Mouse (Mus musculus): ENCODE results near the gene Atp6v1a. TPM values are rescaled to one million over a fixed set of nuclear protein-coding genes. Genes with fewer than 3 reads are reported as not detected.

The Atp6v1a gene
- total RNA-seq, 1 experiment from 2014 or later = 112 TPM

- DNase-seq = no peak
Observed at GRCm38 (mm10) chr16:44061341-44061740, 78.2 kb downstream of the Atp6v1a start.

DNA sequence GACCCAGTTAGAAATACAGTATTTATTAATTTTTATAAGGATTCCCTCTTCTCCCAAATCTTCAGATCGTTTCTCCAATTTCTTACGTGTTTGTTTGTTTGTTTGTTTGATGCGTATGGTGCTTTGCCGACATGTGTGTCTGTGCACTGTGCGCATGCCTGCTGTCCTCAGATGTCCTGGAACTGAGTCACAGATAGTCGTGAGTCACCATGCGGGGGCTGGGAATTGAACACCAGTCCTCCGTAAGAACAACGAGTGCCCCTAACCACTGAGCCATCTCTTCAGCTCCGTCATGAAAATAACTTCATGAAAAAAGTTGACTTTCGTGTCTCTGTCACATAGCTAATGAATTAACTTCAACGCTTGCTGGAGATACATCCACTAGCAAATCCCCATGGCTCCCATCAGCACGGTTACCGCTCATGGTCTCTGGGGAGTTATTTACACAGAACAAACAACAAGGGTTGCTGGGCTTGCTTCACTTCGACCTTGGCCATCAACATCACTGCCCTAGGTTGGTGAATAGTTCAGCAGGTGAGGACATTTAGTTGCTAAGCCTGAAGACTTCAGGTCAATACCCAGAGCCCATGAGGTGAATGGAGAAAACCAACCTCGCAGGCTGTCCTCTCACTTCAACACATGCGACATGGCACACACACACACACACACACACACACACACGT, 78.8 kb downstream of the Atp6v1a start:
- no peak for DNase-seq

GRCm38 (mm10) chr16:44058745-44059144, 80.8 kb downstream of the Atp6v1a start:
- peak; percentile 79 for DNase-seq

GRCm38 (mm10) chr16:44055766-44056165, 83.7 kb downstream of the Atp6v1a start:
- DNase-seq = no peak

GRCm38 (mm10) chr16:44053265-44053664, 86.2 kb downstream of the Atp6v1a start:
- DNase-seq = no peak

GRCm38 (mm10) chr16:44052390-44052789, 87.1 kb downstream of the Atp6v1a start:
- DNase-seq = no peak

DNA sequence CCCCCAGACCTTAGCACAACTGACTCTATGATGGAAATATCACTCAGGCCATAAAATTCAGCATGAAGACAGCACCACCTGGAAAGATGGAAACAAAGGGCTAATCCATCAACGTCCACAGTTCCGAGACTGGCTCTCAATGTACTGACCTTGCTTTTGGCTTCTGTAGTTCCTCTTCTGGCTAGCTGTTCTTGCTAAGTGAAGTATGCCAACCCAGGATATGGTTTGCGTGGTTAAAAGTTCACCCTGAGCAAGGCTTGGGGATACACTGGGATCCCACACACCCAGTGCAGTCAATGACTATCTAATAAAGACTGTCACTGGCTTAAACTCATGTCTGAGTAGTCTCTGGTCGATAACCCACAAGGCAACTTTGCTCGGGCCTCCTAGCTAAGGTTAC, 89.4 kb downstream of the Atp6v1a start:
- DNase-seq = no peak

DNA sequence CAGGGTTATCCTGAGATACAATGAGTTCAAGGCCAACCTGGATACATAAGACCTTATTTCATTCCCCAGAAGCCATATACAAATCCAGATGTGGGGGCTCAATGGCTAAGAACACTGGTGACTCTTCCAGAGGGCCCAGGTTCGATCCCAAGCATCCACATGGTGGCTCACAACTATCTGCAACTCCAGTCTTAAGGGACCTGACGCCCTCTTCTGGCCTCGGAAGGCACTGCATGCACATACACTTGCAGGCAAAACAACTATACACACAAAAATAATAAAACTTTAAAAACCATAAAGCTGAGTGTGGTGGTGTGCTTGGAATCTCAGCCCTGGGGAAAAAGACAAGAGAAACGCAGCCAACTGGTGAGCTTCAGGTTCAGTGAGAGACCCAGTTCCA, 100.4 kb downstream of the Atp6v1a start:
- DNase-seq = no peak

Other genes with a start within 250 kb of the Atp6v1a start
- 6.4 and 7.8 TPM in 2 replicates for gene Ccdc191, start 249.9 kb downstream of the Atp6v1a start, total RNA-seq (2021)
- gene Qtrt2, start 212.9 kb downstream of the Atp6v1a start, total RNA-seq (2021) = 31.5 and 31.9 TPM in 2 replicates
- gene Zdhhc23, start 159.9 kb downstream of the Atp6v1a start, total RNA-seq (2021) = 0.82 and 1.1 TPM in 2 replicates
- 2.3 and 5.1 TPM in 2 replicates for gene Gramd1c, start 76.4 kb downstream of the Atp6v1a start, total RNA-seq (2021)
- 84.5 and 84.7 TPM in 2 replicates for gene Naa50, start 125 bp upstream of the Atp6v1a start, total RNA-seq (2021)
- gene Usf3, start 33.5 kb upstream of the Atp6v1a start, total RNA-seq (2021) = 25.5 and 27.0 TPM in 2 replicates
- 11.3 and 12.6 TPM in 2 replicates for gene Sidt1, start 193.5 kb upstream of the Atp6v1a start, total RNA-seq (2021)
- gene Spice1, start 207.4 kb upstream of the Atp6v1a start, total RNA-seq (2021) = 21.5 and 23.5 TPM in 2 replicates